Comparison of ENCODE assay signal across 21 mouse cellular contexts in the genomic region with DNA sequence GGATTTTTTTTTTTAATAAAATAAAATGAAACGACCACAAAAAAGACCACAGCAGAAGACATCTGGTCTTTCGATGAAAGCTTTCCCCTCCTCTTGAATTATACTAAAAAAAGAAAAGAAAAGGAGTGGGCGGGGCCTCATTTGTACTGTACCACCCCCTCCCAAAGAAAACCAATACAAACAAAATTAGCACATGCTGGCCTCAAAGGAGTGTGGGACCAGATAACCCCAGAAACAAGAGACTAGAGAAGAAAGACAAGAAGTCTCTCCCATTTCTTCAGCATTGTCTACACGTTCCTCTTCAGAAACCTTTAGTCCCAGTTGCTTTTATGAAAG.
DNase-seq lines count a peak whose midpoint lies in the region; ATAC-seq and TF ChIP-seq lines count a peak whose summit lies in the region.
"Had no signal": no experiment of that assay in that cellular context is flagged by ENCODE, and none has a peak within 500 bp of the region (broad histone marks: within the 10 kb centered on the region; RNA-seq: fewer than 3 reads in every experiment).

No protein-coding gene starts in this region.

- DNase-seq in forebrain, postnatal 0 days: no peak
- DNase-seq in thymus, postnatal 14 days: peak; percentile 55
- DNase-seq in thymus, postnatal 25 days: no peak
- no peak for DNase-seq in left cerebral cortex, postnatal 10 days (ENCODE audit: extremely low spot score in 1 of 2, low spot score in 2 of 2)
- DNase-seq in gastrocnemius, postnatal 36 days: no peak
- DNase-seq: adrenal gland, postnatal 10 days; adrenal gland, postnatal 36 days; B cell, adult 2 months; cerebellum, adult 18-20 months; cerebellum, adult 9-10 months; cerebellum, postnatal 14 days; gastrocnemius, postnatal 10 days; heart, adult 11 months had no signal

- intact Hi-C loops in left cerebral cortex, postnatal 10 days (cut with DNase I): no loop called here
- intact Hi-C loops in gastrocnemius, postnatal 36 days (cut with DNase I): no loop called here

- H3K36me3 ChIP-seq in forebrain, embryonic 12.5 days (replicated peaks): no peaks in the 10 kb centered on the region
- no peaks in the 10 kb centered on the region for H3K36me3 ChIP-seq in forebrain, postnatal 0 days (ENCODE audit: insufficient read depth)
- H3K36me3 ChIP-seq in embryonic facial prominence, embryonic 12.5 days: no peaks in the 10 kb centered on the region
- H3K36me3 ChIP-seq: embryonic facial prominence, embryonic 13.5 days; G1E; hindbrain, embryonic 12.5 days; hindbrain, embryonic 15.5 days had no signal

- H3K9ac ChIP-seq in forebrain, embryonic 12.5 days: no peak overlapping the region
- no peak overlapping the region for H3K9ac ChIP-seq in forebrain, postnatal 0 days
- no peak overlapping the region for H3K9ac ChIP-seq in embryonic facial prominence, embryonic 12.5 days
- H3K9ac ChIP-seq: embryonic facial prominence, embryonic 13.5 days; hindbrain, embryonic 12.5 days; hindbrain, embryonic 15.5 days had no signal

- H3K27me3 ChIP-seq in forebrain, embryonic 12.5 days: no peaks in the 10 kb centered on the region
- no peaks in the 10 kb centered on the region for H3K27me3 ChIP-seq in forebrain, postnatal 0 days (ENCODE audit: insufficient read depth, low read length)
- no peaks in the 10 kb centered on the region for H3K27me3 ChIP-seq in embryonic facial prominence, embryonic 12.5 days
- H3K27me3 ChIP-seq: embryonic facial prominence, embryonic 13.5 days; hindbrain, embryonic 12.5 days; hindbrain, embryonic 15.5 days; Patski had no signal

- TF ChIP-seq CTCF in forebrain, postnatal 0 days (IDR thresholded peaks at IDR 0.05; ENCODE audit: low read depth): no peak

- H3K4me2 ChIP-seq in forebrain, embryonic 12.5 days: no peak overlapping the region
- H3K4me2 ChIP-seq in forebrain, postnatal 0 days (ENCODE audit: low read depth): no peak overlapping the region
- H3K4me2 ChIP-seq in embryonic facial prominence, embryonic 12.5 days (replicated peaks): no peak overlapping the region
- H3K4me2 ChIP-seq: heart, embryonic 11.5 days; hindbrain, embryonic 12.5 days; hindbrain, embryonic 15.5 days had no signal

- peaks cover 9% of the 10 kb centered on the region for H3K4me1 ChIP-seq in forebrain, embryonic 12.5 days
- no peaks in the 10 kb centered on the region for H3K4me1 ChIP-seq in forebrain, postnatal 0 days (ENCODE audit: insufficient read depth)
- peaks cover 11% of the 10 kb centered on the region for H3K4me1 ChIP-seq in embryonic facial prominence, embryonic 12.5 days

- H3K9me3 ChIP-seq in forebrain, embryonic 12.5 days: no peaks in the 10 kb centered on the region
- H3K9me3 ChIP-seq in forebrain, postnatal 0 days (ENCODE audit: low read length): no peaks in the 10 kb centered on the region
- H3K9me3 ChIP-seq in embryonic facial prominence, embryonic 12.5 days: no peaks in the 10 kb centered on the region
- H3K9me3 ChIP-seq: embryonic facial prominence, embryonic 13.5 days; hindbrain, embryonic 12.5 days; hindbrain, embryonic 15.5 days had no signal

- peak overlapping the region; percentile 36; the same call in 1 of the 2 replicates for H3K27ac ChIP-seq in forebrain, embryonic 12.5 days
- no peak overlapping the region for H3K27ac ChIP-seq in forebrain, postnatal 0 days (ENCODE audit: low read depth, low read length)
- peak overlapping the region; percentile 12; the same call in 1 of the 2 replicates for H3K27ac ChIP-seq in embryonic facial prominence, embryonic 12.5 days
- H3K27ac ChIP-seq: hindbrain, embryonic 15.5 days had no signal

- ATAC-seq in forebrain, embryonic 12.5 days (ENCODE audit: low FRiP score): no peak
- no peak for ATAC-seq in forebrain, postnatal 0 days
- no peak for ATAC-seq in embryonic facial prominence, embryonic 12.5 days (ENCODE audit: insufficient number of reproducible peaks, insufficient read depth, low FRiP score, low TSS enrichment)
- ATAC-seq: Patski had no signal

- WGBS in forebrain, embryonic 12.5 days: 62% methylated on average over 4 of the region's 4 CpGs
- whole genome bisulfite sequencing in forebrain, postnatal 0 days: 50% methylated on average over 4 of the region's 4 CpGs
- WGBS in embryonic facial prominence, embryonic 12.5 days: 64% methylated on average over 4 of the region's 4 CpGs

- no peak overlapping the region for H3K4me3 ChIP-seq in forebrain, embryonic 12.5 days (replicated peaks)
- H3K4me3 ChIP-seq in forebrain, postnatal 0 days (ENCODE audit: low read depth, low read length): no peak overlapping the region
- no peak overlapping the region for H3K4me3 ChIP-seq in embryonic facial prominence, embryonic 12.5 days
- H3K4me3 ChIP-seq: embryonic facial prominence, embryonic 13.5 days; hindbrain, embryonic 12.5 days; hindbrain, embryonic 15.5 days had no signal
